Comparison of ENCODE assay signal across 24 mouse cellular contexts in genomic region chr5:151405314-151405903, GRCm38 (mm10). TPM values are rescaled to one million over a fixed set of nuclear protein-coding genes. Genes with fewer than 3 reads are reported as not detected.
DNase-seq lines count a peak whose midpoint lies in the region; ATAC-seq and TF ChIP-seq lines count a peak whose summit lies in the region.
"Had no signal": no experiment of that assay in that cellular context is flagged by ENCODE, and none has a peak within 500 bp of the region (broad histone marks: within the 10 kb centered on the region; RNA-seq: fewer than 3 reads in every experiment).

No protein-coding gene starts in this region.

- H3K9ac ChIP-seq in midbrain, embryonic 12.5 days (replicated peaks): no peak overlapping the region
- H3K9ac ChIP-seq in midbrain, embryonic 16.5 days (ENCODE audit: low read depth, low read length): no peak overlapping the region
- H3K9ac ChIP-seq in forebrain, embryonic 14.5 days (ENCODE audit: low read length): no peak overlapping the region
- H3K9ac ChIP-seq in intestine, embryonic 15.5 days: no peak overlapping the region
- no peak overlapping the region for H3K9ac ChIP-seq in heart, adult 2 months (ENCODE audit: low read depth, low read length)
- H3K9ac ChIP-seq: liver, embryonic 13.5 days; lung, embryonic 15.5 days had no signal

- H3K79me2 ChIP-seq in heart, adult 2 months (replicated peaks; ENCODE audit: control insufficient read depth, insufficient read depth, low read length): no peaks in the 10 kb centered on the region

- no peak for TF ChIP-seq POLR2A in small intestine, adult 2 months (IDR thresholded peaks at IDR 0.05; ENCODE audit: low read depth, low read length)
- TF ChIP-seq POLR2A in heart, adult 2 months (IDR thresholded peaks at IDR 0.05; ENCODE audit: insufficient read depth, low read depth, low read length): no peak

- no peak overlapping the region for H3K27ac ChIP-seq in midbrain, embryonic 12.5 days (replicated peaks)
- H3K27ac ChIP-seq in midbrain, embryonic 16.5 days (ENCODE audit: low read length): no peak overlapping the region
- no peak overlapping the region; the same call in 1 of the 2 replicates for H3K27ac ChIP-seq in forebrain, embryonic 14.5 days (ENCODE audit: low read depth, low read length)
- H3K27ac ChIP-seq in intestine, embryonic 15.5 days: no peak overlapping the region
- H3K27ac ChIP-seq in small intestine, adult 2 months (ENCODE audit: insufficient read depth, low read depth, low read length): peak overlapping the region; percentile 21; the same call in 1 of the 2 replicates
- no peak overlapping the region for H3K27ac ChIP-seq in heart, adult 2 months
- H3K27ac ChIP-seq: embryonic facial prominence, embryonic 10.5 days; heart, embryonic 10.5 days; kidney, postnatal 0 days; liver, embryonic 13.5 days; lung, embryonic 15.5 days had no signal

- TF ChIP-seq EP300 in heart, adult 2 months (IDR thresholded peaks at IDR 0.05; ENCODE audit: insufficient read depth, low read depth, low read length): no peak

- no peaks in the 10 kb centered on the region for H3K36me3 ChIP-seq in midbrain, embryonic 12.5 days
- H3K36me3 ChIP-seq in midbrain, embryonic 16.5 days (ENCODE audit: control insufficient read depth, insufficient read depth, low read length): no peaks in the 10 kb centered on the region
- no peaks in the 10 kb centered on the region for H3K36me3 ChIP-seq in forebrain, embryonic 14.5 days (ENCODE audit: control insufficient read depth, insufficient read depth, low read length)
- no peaks in the 10 kb centered on the region for H3K36me3 ChIP-seq in intestine, embryonic 15.5 days
- H3K36me3 ChIP-seq in small intestine, adult 2 months (ENCODE audit: control insufficient read depth, insufficient read depth, low read length): no peaks in the 10 kb centered on the region
- H3K36me3 ChIP-seq in heart, adult 2 months (ENCODE audit: control insufficient read depth, insufficient read depth, low read length): no peaks in the 10 kb centered on the region
- H3K36me3 ChIP-seq: embryonic facial prominence, embryonic 10.5 days; heart, embryonic 10.5 days; liver, embryonic 13.5 days; lung, embryonic 15.5 days had no signal

- H3K9me3 ChIP-seq in midbrain, embryonic 12.5 days: no peaks in the 10 kb centered on the region
- no peaks in the 10 kb centered on the region for H3K9me3 ChIP-seq in midbrain, embryonic 16.5 days (replicated peaks; ENCODE audit: control insufficient read depth, low read length, poor library complexity, severe bottlenecking)
- H3K9me3 ChIP-seq in forebrain, embryonic 14.5 days (replicated peaks; ENCODE audit: control insufficient read depth, low read length): no peaks in the 10 kb centered on the region
- no peaks in the 10 kb centered on the region for H3K9me3 ChIP-seq in intestine, embryonic 15.5 days
- H3K9me3 ChIP-seq: embryonic facial prominence, embryonic 10.5 days; heart, embryonic 10.5 days; liver, embryonic 13.5 days; lung, embryonic 15.5 days had no signal

- DNase-seq in forebrain, embryonic 14.5 days (ENCODE audit: low spot score): peak; percentile 82
- no peak for DNase-seq in spleen, postnatal 10 days (ENCODE audit: low spot score in 2 of 2)
- no peak for DNase-seq in heart, adult 2 months
- DNase-seq: adrenal gland, postnatal 36 days; cerebellum, adult 11-12 months; gastrocnemius, postnatal 36 days; heart, postnatal 10 days; left cerebral cortex, postnatal 4 days; liver, embryonic 13.5 days; retina, postnatal 1 day; thymus, postnatal 14 days had no signal

- no peak overlapping the region for H3K4me3 ChIP-seq in midbrain, embryonic 12.5 days
- no peak overlapping the region for H3K4me3 ChIP-seq in midbrain, embryonic 16.5 days (ENCODE audit: low read depth, low read length)
- H3K4me3 ChIP-seq in forebrain, embryonic 14.5 days (ENCODE audit: low read depth, low read length): no peak overlapping the region
- no peak overlapping the region for H3K4me3 ChIP-seq in intestine, embryonic 15.5 days (replicated peaks)
- no peak overlapping the region for H3K4me3 ChIP-seq in small intestine, adult 2 months (ENCODE audit: low read depth, low read length)
- no peak overlapping the region for H3K4me3 ChIP-seq in heart, adult 2 months
- H3K4me3 ChIP-seq: embryonic facial prominence, embryonic 10.5 days; heart, embryonic 10.5 days; liver, embryonic 13.5 days; lung, embryonic 15.5 days had no signal

- H3K27me3 ChIP-seq in midbrain, embryonic 12.5 days: no peaks in the 10 kb centered on the region
- no peaks in the 10 kb centered on the region for H3K27me3 ChIP-seq in midbrain, embryonic 16.5 days (ENCODE audit: control insufficient read depth, insufficient read depth, low read depth, low read length)
- H3K27me3 ChIP-seq in forebrain, embryonic 14.5 days (replicated peaks; ENCODE audit: control insufficient read depth, insufficient read depth, low read length): no peaks in the 10 kb centered on the region
- no peaks in the 10 kb centered on the region for H3K27me3 ChIP-seq in intestine, embryonic 15.5 days (replicated peaks)
- no peaks in the 10 kb centered on the region for H3K27me3 ChIP-seq in small intestine, adult 2 months (ENCODE audit: control insufficient read depth, insufficient read depth, low read length)
- H3K27me3 ChIP-seq in heart, adult 2 months (ENCODE audit: control insufficient read depth, insufficient read depth, low read length): peaks cover 1% of the 10 kb centered on the region; the same call in 1 of the 2 replicates
- H3K27me3 ChIP-seq: liver, embryonic 13.5 days; lung, embryonic 15.5 days; Patski had no signal

- peaks cover 12% of the 10 kb centered on the region for H3K4me1 ChIP-seq in midbrain, embryonic 12.5 days
- peaks cover 3% of the 10 kb centered on the region; the same call in 1 of the 2 replicates for H3K4me1 ChIP-seq in midbrain, embryonic 16.5 days (ENCODE audit: control insufficient read depth, insufficient read depth, low read length)
- peaks cover 9% of the 10 kb centered on the region; the same call in 1 of the 2 replicates for H3K4me1 ChIP-seq in forebrain, embryonic 14.5 days (ENCODE audit: control insufficient read depth, insufficient read depth, low read length)
- no peaks in the 10 kb centered on the region for H3K4me1 ChIP-seq in intestine, embryonic 15.5 days (replicated peaks)
- H3K4me1 ChIP-seq in small intestine, adult 2 months (ENCODE audit: control insufficient read depth, insufficient read depth, insufficient read length, low read length): peaks cover 4% of the 10 kb centered on the region; the same call in 1 of the 2 replicates
- H3K4me1 ChIP-seq in heart, adult 2 months (ENCODE audit: control insufficient read depth, insufficient read depth, low read length): no peaks in the 10 kb centered on the region
- H3K4me1 ChIP-seq: heart, embryonic 10.5 days; liver, embryonic 13.5 days; lung, embryonic 15.5 days had no signal

- ATAC-seq in midbrain, embryonic 12.5 days (ENCODE audit: low FRiP score, low read depth): peak; percentile 58
- no peak for ATAC-seq in midbrain, embryonic 16.5 days
- ATAC-seq in forebrain, embryonic 14.5 days: peak; percentile 59
- peak; percentile 34; the same call in 1 of the 2 replicates for ATAC-seq in intestine, embryonic 15.5 days
- ATAC-seq: activated CD4-positive, CD25-positive, alpha-beta regulatory T cell, adult 4 months; inflammation-experienced regulatory T-cells, adult 6 months; Patski had no signal

- TF ChIP-seq CTCF in small intestine, adult 2 months (IDR thresholded peaks at IDR 0.05; ENCODE audit: extremely low read depth, insufficient read length, insufficient replicate concordance, low read depth, low read length): no peak
- TF ChIP-seq CTCF in heart, adult 2 months (IDR thresholded peaks at IDR 0.05): no peak

- WGBS in midbrain, embryonic 12.5 days: 63% methylated on average over 8 of the region's 8 CpGs
- WGBS in midbrain, embryonic 16.5 days: 33% methylated on average over 8 of the region's 8 CpGs
- WGBS in forebrain, embryonic 14.5 days: 8% methylated on average over 8 of the region's 8 CpGs
- 63% methylated on average over 8 of the region's 8 CpGs for WGBS in intestine, embryonic 15.5 days
- 30% methylated on average over 8 of the region's 8 CpGs for WGBS in small intestine, adult 2 months
- WGBS in heart, adult 2 months: 83% methylated on average over 8 of the region's 8 CpGs

- H3K4me2 ChIP-seq in midbrain, embryonic 12.5 days (replicated peaks): no peak overlapping the region
- no peak overlapping the region for H3K4me2 ChIP-seq in midbrain, embryonic 16.5 days (ENCODE audit: low read length)
- no peak overlapping the region for H3K4me2 ChIP-seq in forebrain, embryonic 14.5 days (ENCODE audit: low read length)
- H3K4me2 ChIP-seq in intestine, embryonic 15.5 days (replicated peaks): no peak overlapping the region
- H3K4me2 ChIP-seq: liver, embryonic 13.5 days; lung, embryonic 15.5 days had no signal

- intact Hi-C loops in heart, adult 2 months (cut with DNase I): no loop called here

RNA-seq across cellular contexts. Expression of gene Gm42906, which starts 22.6 kb away (rescaled TPM):
- polyA plus RNA-seq in midbrain, embryonic 12.5 days (2016; fragmentation: Nextera tagmentation; extraction: Ambion mirVana): not detected in 2 replicates
- not detected in 2 replicates for polyA plus RNA-seq in midbrain, embryonic 16.5 days (2015; fragmentation: Nextera tagmentation; extraction: Ambion mirVana)
- polyA plus RNA-seq in forebrain, embryonic 14.5 days (2014; fragmentation: Nextera tagmentation; extraction: Ambion mirVana): not detected in 2 replicates
- not detected in 2 replicates for polyA plus RNA-seq in intestine, embryonic 15.5 days (2015; fragmentation: Nextera tagmentation; extraction: Ambion mirVana)
- not detected in 2 replicates for polyA plus RNA-seq in small intestine, adult 2 months (2012; rRNA removed)
- 1 to 10 TPM in 1 of 2 experiments, not detected in 1; 2.9 TPM for total RNA-seq in heart, adult 2 months (2021)
- not detected in 2 replicates for polyA plus RNA-seq in heart, adult 2 months (2012; rRNA removed)
- total RNA-seq: adrenal gland, postnatal 36 days; gastrocnemius, postnatal 36 days; layer of hippocampus, adult 18-20 months; left cerebral cortex, postnatal 4 days had no signal
- polyA plus RNA-seq: activated CD4-positive, CD25-positive, alpha-beta regulatory T cell, adult 4 months; embryonic facial prominence, embryonic 10.5 days; heart, embryonic 10.5 days; inflammation-experienced regulatory T-cells, adult 6 months; kidney, postnatal 0 days; liver, embryonic 13.5 days; lung, embryonic 15.5 days; Patski; stomach, embryonic 14.5 days had no signal
